Mouse (Mus musculus) megakaryocyte, adult 5-6 weeks (primary cell): Measurements from ENCODE around the gene Tmem221. TPM values are rescaled to one million over a fixed set of nuclear protein-coding genes. Genes with fewer than 3 reads are reported as not detected.
"Not testable (repeated sequence)": the region's sequence is repeated elsewhere in the genome, so short reads cannot be mapped to it uniquely, and the experiment has no call there.

Experiments
- ATAC-seq: 2 replicates; pipeline ENCODE4 v1.8.0; 2016; ENCODE audit warnings: mild to moderate bottlenecking, inconsistent platforms; ENCODE audit not compliant: poor library complexity, severe bottlenecking
- total RNA-seq, 2 experiments: library from RNA; stranded (forward) in 1 of 2; stranded (reverse) in 1 of 2; fragments of 153-499, 151-499 nt in 1 of 2; fragments of 221-1000, 200-1000 nt in 1 of 2; gene quantifications; 2 replicates each; pipeline versions ENCODE4 v1.2.3 to v1.2.4; 2015 to 2017

The Tmem221 gene
- total RNA-seq, 2 experiments from 2014 or later: 0.99 to 1.8 TPM

- no peak for ATAC-seq
Measured at GRCm38 (mm10) chr8:71552770-71553169, 5.9 kb downstream of the Tmem221 start.

- ATAC-seq: no peak
Measured at GRCm38 (mm10) chr8:71550754-71551153, 7.9 kb downstream of the Tmem221 start.

DNA sequence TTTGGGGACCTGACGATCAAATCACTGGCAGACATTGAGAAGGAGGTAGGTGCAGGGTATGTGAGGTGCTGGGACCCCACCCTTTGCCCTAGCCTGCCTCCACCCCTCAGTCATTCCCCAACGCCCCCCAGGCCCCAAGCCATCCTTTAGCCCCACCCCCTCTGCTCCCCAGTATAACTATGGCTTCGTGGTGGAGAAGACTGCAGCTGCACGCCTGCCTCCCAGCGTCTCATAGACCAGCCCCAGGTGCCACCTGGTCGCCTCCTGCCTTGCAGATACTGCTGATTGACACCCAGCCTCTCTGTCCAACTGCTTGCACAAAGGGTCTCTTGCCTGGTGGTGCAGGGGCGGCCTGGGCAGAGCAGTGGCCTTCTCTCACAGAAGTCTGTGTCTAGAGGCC is 11.1 kb downstream of the Tmem221 start:
- no peak for ATAC-seq

DNA sequence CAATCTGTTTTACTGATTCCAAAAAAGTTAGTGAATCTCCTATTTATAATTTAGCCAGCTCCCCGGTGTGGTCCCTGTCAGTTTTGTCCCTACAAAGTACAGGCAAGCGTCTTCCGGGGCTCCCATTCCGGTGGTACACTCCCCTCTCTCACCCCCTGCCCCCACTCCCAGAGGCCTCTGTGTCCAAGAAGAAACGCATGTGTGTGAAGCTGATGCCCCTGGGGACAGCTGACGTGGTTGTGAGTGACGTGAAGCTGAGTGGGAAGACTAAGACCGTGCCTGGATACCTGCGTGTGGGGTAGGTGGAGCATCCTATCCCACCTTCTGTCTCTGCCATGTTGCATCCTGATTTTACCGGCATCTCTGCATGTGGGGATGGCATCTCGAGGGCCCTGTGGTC is 13.6 kb downstream of the Tmem221 start:
- no peak for ATAC-seq

DNA sequence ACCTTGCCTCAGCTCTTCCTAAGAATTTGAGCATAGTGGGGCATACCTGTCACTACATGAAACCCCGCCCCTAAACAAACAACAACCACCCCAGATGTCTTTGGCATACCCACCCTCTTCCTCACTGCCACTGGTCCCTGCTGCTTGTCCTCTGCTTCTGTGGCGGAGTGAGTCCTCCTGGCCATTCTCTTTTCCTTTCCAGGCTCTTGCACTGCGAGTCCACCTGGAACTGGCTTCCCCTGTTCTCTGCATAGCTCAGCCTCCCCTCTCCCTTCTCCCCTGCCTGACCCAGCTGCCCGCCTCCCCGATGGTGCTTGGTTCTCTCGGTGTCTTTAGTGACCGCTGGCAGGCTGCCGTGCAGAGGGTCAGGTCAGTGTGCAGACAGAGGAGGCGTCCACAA is 14.9 kb downstream of the Tmem221 start:
- ATAC-seq: no peak

DNA sequence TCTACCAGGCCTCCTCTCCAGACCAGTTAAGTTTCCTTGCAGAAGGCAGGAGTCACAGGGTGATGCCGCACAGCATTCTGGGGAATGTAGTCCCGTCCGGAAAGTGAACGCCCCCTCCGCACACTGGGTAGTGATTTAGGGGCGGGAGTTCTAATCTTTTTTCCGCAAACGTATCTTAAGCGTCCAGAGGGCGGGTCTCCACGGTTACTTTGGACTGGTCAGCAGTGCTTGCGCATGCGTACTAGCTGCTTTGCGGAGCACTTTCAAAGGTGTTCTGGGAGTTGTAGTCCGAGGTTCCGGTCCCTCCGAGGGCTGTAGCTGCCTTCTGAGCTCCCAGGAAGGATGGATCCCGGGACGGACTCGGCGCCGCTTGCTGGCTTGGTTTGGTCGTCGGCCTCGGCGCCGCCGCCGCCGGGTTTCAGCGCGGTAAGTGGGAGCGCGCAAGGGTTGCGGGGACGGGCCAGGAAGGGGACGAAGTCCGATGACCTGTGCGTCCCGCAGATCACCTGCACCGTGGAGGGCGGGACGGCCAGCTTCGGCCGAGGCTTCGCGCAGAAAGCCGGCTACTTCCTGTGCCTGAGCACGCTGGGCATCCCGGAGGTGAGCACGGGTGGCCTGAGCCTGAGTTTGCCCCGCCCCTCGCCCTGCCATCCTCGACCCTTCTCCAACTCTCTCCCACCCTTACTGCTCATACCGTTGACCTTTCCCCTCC is 15.9 kb downstream of the Tmem221 start, which contains the start of gene Mvb12a:
Mvb12a (plus strand) TSS at position 291 of the 712 bp plus-strand sequence.
- ATAC-seq: peak; percentile 97

DNA sequence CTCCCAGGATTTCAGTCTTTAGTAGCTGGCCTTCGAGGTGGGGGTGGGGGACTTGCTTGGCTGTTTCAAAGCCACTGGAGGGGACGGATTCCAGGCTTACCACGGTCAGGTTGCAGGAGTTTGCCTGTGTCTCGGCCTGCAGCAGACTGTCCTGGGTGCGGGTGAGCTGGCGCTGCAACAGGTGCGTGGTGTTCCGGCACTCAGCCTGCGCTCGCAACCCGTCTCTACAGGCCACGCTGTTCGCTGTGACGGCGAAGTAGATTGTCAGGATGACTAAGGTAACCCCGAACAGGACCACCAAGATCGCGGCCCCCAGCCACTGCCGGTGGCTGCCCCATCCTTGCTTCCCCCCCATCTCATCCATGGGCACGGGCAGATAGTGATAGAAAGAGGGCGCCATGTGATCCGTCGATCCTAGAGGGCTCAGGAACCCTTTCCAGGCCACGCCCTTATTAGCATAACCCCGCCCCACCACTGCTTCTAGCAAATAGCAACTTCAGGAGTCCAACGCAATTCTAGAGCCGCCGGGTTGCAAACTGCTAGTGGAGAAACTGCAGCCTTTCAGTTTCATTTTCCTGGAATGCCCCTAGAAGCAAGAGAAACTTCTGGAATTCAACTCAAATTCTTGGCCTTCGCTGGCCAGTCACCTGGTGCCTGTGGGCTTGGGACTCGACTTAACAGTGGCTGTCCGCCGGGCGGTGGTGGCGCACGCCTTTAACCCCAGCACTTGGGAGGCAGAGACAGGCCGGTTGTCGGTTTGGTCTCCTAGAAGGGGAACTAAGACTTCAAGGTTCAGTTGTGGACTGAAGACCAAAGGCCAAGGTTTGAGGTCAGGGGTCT is 21.4 kb downstream of the Tmem221 start, which contains the start of gene Bst2:
Bst2 (minus strand) TSS at position 429 of the 840 bp plus-strand sequence.
- peak; percentile 96 for ATAC-seq

- no peak for ATAC-seq
Measured at GRCm38 (mm10) chr8:71535663-71536062, 23.0 kb downstream of the Tmem221 start.

- ATAC-seq: no peak
Measured at GRCm38 (mm10) chr8:71534263-71534810, 24.3 kb downstream of the Tmem221 start.

DNA sequence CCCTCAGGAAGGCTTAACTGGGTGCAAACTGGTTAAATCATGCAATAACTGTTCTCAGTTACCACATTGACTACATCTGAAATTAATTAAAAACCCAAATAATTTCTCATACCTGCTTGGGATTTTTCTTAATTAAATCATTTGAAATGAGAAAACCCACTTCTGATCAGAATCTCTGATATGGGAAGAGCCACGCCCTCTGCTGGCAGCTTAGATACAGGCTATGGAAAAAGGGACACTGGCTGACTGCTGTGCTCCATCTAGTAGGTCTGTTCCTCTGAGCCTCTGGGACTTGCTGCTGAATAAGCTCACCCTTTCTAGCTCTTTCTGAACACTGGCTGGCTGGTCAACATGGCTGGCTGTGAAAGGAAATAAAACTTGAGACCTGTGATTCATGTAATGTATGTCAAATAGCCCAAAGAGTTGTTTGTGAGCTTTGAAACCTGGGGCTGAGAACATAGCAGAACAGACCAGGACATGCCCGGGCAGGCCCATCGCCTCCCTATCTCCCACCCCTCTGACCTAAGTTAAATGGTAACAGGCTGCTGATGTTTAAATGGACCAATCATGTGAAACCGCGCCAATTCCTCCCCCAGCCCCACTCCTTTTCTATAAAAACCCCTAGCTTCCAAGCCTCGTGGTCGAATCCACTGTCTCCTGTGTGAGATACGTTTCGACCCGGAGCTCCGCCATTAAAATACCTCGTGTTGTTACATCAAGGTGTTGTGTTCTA is 27.8 kb downstream of the Tmem221 start:
- not testable (repeated sequence) for ATAC-seq

GRCm38 (mm10) chr8:71528362-71529073 is 30.2 kb downstream of the Tmem221 start:
- peak; percentile 80 for ATAC-seq

DNA sequence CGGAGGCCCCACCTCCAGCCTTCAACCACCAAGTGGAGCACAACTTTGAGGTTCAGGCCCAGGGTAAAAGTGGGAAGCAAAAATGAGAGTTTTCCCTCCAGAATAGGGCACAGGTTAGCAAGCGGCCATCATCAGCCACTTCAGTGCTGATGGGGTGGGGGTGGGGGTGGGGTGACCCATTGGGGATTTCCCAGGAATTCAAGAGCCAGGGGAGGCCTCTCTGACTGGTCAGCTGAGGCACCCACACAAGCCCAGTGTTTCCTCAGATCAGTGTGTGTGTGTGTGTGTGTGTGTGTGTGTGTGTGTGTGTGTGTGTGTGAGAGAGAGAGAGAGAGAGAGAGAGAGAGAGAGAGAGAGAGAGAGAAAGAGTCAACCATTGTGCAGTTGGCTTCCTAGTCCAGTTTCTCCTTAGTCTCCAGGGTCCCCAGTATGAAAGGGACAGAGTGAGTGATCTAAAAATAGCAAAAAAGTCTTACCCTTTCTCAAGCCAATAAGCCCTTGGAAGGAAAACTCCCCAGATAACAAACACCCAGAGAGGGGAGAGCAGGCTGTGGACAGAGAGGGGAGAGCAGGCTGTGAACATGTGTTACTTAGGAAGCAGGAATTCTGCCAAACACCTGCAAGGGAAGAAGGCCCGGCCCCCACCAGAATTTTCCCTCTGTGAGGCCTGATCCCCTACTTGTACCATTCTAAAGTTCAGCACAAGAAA is 31.4 kb downstream of the Tmem221 start:
- no peak for ATAC-seq

DNA sequence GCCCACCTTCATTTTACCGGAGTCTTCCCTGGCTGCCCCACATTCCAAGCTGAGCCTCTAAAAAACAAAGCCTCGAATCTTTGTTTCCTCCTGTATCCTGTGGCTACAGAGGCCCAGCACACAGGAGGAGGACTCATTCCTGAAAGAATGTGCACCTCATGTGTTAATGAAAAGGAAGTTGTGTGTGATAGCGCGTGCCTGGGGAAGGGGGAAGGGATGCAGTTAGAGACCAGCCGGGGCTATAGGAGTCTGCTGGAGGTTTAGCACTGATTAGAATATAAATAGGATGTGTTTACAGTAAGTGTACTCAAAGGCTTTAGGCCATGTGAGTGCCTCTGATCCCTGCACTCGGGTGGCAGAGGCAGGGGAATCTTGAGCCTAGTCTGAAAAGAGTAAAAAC is 32.4 kb downstream of the Tmem221 start:
- no peak for ATAC-seq

DNA sequence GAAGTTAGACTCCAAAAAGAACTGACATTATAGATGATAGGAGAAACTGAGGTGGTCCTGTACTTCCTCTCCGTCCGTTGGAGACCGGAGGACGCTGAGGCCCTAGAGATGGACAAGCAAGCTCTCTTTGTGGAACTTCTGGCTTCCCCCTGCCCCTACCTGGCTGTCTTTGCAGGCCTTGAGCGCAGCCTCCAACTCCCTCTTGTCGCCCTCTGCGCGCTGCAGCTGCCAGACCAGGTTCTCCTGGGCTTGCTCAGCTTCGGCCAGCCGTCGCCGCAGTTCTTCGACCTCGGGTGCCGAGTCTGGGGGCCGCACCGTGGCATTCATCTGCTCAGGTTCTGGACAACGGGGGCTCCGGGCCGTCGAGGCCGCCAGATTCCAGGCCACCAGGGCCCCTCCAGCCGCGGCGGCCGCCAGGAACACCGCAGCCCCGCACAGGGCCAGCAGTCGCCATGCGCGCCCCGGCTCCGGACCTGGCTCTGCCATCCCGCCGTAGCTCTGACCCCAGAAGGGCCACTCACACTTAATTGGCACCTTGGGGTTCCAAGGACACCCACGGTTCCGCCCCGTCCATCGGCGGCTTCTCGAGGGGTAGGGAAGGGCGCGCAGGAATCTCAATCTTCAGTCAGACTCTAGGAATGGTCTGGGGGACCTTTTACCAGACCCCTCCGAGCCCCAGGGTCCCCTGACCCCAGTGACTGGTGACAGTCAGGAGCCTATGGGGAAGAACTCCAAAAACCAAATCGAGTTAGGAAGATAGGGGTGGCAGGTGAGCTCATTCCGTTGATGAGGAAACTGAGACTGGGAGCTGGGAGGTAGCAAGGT is 33.2 kb downstream of the Tmem221 start, which contains the start of gene Ccdc194:
Ccdc194 (minus strand) TSS at position 486 of the 825 bp plus-strand sequence.
- no peak for ATAC-seq

DNA sequence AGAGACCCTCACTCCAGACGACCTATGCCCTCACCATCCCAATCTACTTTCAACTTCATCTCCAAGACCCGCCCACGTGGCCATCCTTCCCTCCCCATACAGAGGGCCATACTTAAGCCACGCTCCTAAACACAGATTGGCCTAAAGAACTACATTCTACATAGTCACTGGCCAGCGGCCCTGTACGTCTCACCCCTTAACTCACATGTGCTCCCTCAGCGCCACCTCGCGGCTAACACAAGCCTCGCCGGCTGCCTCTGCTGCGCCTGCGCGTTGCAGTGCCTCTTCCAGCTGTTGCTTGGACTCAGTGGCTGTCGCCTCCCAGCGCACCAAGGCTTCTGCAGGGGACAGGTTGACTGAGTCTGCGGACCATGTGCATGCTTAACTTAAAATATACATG is 37.0 kb downstream of the Tmem221 start:
- peak; percentile 97 for ATAC-seq

DNA sequence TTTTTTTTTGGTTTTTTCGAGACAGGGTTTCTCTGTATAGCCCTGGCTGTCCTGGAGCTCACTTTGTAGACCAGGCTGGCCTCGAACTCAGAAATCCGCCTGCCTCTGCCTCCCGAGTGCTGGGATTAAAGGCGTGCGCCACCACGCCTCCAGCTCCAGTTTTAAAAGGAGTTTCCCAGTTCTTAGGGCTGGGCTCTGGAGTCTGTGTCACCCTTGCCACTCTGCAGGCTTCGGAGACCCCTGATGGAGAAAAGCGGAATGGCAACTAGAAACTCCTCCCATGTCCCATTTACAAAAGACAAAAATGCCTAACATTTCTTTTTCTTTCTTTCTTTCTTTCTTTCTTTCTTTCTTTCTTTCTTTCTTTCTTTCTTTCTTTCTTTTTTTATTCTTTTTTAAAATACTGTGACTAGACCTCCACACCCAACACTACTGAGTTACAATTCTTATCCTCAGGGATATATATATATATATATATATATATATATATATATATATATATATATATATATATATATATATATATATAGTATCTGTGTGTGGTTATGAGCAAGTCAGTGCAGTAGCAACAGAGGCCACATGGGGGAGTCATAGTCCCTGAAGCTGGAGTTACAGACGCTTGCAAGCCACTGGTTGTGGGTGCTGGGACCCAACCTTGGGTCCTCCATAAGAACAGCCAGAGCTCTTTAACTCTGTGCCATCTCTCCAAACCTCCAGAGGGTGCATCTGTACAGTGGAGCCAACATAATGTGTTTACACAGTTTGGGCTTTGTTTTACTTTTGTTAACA is 39.4 kb downstream of the Tmem221 start:
- ATAC-seq: peak; percentile 65

- ATAC-seq: no peak
Measured at GRCm38 (mm10) chr8:71516786-71517185, 41.9 kb downstream of the Tmem221 start.

- no peak for ATAC-seq
Measured at GRCm38 (mm10) chr8:71515043-71515442, 43.6 kb downstream of the Tmem221 start.
